Mouse (Mus musculus): ENCODE results near the gene Pip4k2c. TPM values are rescaled to one million over a fixed set of nuclear protein-coding genes. Genes with fewer than 3 reads are reported as not detected.

Gene Pip4k2c
- total and polyA plus RNA-seq, 2 experiments from 2014 or later = 15.1 to 18.3 TPM

DNA sequence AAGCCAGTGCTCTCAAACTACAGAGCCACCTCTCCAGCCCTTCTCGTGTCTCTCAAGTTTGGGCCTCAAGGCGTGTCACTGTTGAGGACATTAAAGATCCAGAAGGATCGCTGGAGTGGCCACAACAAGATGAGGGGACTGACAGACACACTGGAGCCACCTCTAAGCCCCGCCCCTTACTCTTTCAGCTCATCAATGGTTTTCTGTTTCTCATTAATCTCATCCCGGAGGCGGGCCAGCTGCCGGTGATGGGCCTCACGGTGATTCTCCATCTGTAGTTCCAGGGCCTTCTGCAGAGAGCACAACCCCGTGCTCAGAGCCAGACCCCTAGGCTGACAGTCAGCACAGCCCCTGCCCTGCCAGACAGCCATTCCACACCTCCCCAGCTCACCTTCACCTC, 25.2 kb upstream of the Pip4k2c start:
- DNase-seq (ENCODE audit: low spot score) (no peak), ATAC-seq (ENCODE audit: low FRiP score) (no peak)
- no peak overlapping the region for H3K9ac ChIP-seq (replicated peaks; ENCODE audit: low read length, poor library complexity, severe bottlenecking)
- TF ChIP-seq CTCF (IDR thresholded peaks at IDR 0.05) = no peak
- peaks cover 74% of the 10 kb centered on the region for H3K36me3 ChIP-seq (ENCODE audit: insufficient read depth, low read length)
- H3K4me2 ChIP-seq (ENCODE audit: low read depth, low read length, poor library complexity, severe bottlenecking) = no peak overlapping the region
- no peak overlapping the region for H3K27ac ChIP-seq (ENCODE audit: low read depth, low read length)
- H3K4me3 ChIP-seq (ENCODE audit: low read depth, low read length) = no peak overlapping the region
- no peaks in the 10 kb centered on the region for H3K9me3 ChIP-seq (ENCODE audit: low read length)
- no peaks in the 10 kb centered on the region for H3K4me1 ChIP-seq (ENCODE audit: insufficient read depth, low read length)
- 56% methylated on average over 9 of the region's 9 CpGs for WGBS
- no peaks in the 10 kb centered on the region for H3K27me3 ChIP-seq (ENCODE audit: insufficient read depth, low read length)

- Histone ChIP-seq H3K4me3 (ENCODE audit: low read depth, low read length) (no peak overlapping the region), H3K9me3 (ENCODE audit: low read length) (no peaks in the 10 kb centered on the region), H3K36me3 (ENCODE audit: insufficient read depth, low read length) (peaks cover 74% of the 10 kb centered on the region), H3K27ac (ENCODE audit: low read depth, low read length) (no peak overlapping the region), H3K27me3 (ENCODE audit: insufficient read depth, low read length) (no peaks in the 10 kb centered on the region), H3K4me1 (ENCODE audit: insufficient read depth, low read length) (no peaks in the 10 kb centered on the region), H3K4me2 (ENCODE audit: low read depth, low read length, poor library complexity, severe bottlenecking) (no peak overlapping the region), H3K9ac (replicated peaks; ENCODE audit: low read length, poor library complexity, severe bottlenecking) (no peak overlapping the region)
- 84% methylated on average over 9 of the region's 9 CpGs for WGBS
- TF ChIP-seq CTCF (IDR thresholded peaks at IDR 0.05) = peak; percentile 52
- DNase-seq (ENCODE audit: low spot score) (peak; percentile 27), ATAC-seq (ENCODE audit: low FRiP score) (no peak)
Observed at GRCm38 (mm10) chr10:127233141-127233540, 21.8 kb upstream of the Pip4k2c start.

DNA sequence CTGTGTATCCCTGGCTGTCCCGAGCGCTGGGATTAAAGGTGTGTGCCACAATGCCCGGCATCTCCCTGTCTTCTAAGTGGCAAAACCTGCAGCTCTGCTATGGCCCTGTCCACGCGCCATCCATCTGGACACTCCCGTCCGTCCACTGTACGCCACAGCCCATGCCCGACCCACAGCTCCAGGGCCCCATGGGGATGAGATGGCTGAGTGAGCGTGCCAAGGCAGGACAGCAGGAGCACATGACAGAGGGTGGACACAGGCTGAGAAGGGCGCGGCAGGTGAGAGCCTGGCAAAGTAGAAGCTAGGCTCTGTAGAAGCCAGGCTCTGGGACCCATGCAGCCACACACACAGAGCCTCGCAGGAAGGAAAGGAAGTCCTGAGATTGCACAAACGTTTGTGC, 20.4 kb upstream of the Pip4k2c start:
- no peak for TF ChIP-seq CTCF (IDR thresholded peaks at IDR 0.05)
- 83% methylated on average over 14 of the region's 14 CpGs for WGBS

DNA sequence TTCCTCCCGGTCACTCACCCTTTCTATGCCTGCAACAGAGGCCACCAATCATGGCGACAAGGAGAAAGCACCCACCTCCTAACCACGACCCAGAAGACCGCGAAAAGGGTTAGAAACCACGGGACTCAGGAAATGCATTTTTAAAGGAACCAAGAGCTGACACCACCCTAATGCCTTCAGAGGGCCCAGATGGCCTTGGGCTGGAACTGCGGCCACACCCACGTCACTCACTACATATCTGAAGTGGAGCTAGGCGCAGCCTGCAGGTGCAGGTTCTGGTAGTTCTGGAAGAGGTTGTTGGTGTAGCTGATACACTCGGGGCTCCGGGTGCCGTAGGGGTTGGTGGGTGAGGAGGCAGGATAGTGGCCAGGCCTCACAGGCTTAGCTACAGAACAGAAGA, 19.3 kb upstream of the Pip4k2c start:
- H3K36me3 ChIP-seq (ENCODE audit: insufficient read depth, low read length) = peaks cover 66% of the 10 kb centered on the region
- WGBS = 91% methylated on average over 12 of the region's 12 CpGs
- no peak for ATAC-seq (ENCODE audit: low FRiP score)
- no peaks in the 10 kb centered on the region for H3K4me1 ChIP-seq (ENCODE audit: insufficient read depth, low read length)
- DNase-seq (ENCODE audit: low spot score) = no peak
- H3K4me2 ChIP-seq (ENCODE audit: low read depth, low read length, poor library complexity, severe bottlenecking) = no peak overlapping the region
- H3K27me3 ChIP-seq (ENCODE audit: insufficient read depth, low read length) = no peaks in the 10 kb centered on the region
- H3K9ac ChIP-seq (replicated peaks; ENCODE audit: low read length, poor library complexity, severe bottlenecking) = no peak overlapping the region
- no peak for TF ChIP-seq CTCF (IDR thresholded peaks at IDR 0.05)
- H3K4me3 ChIP-seq (ENCODE audit: low read depth, low read length) = no peak overlapping the region
- H3K27ac ChIP-seq (ENCODE audit: low read depth, low read length) = no peak overlapping the region
- H3K9me3 ChIP-seq (ENCODE audit: low read length) = no peaks in the 10 kb centered on the region

More for the DNA sequence above, 20.4 kb upstream of the Pip4k2c start:
- Histone ChIP-seq H3K9ac (replicated peaks; ENCODE audit: low read length, poor library complexity, severe bottlenecking) (no peak overlapping the region), H3K4me2 (ENCODE audit: low read depth, low read length, poor library complexity, severe bottlenecking) (no peak overlapping the region), H3K4me3 (ENCODE audit: low read depth, low read length) (no peak overlapping the region), H3K27me3 (ENCODE audit: insufficient read depth, low read length) (no peaks in the 10 kb centered on the region), H3K9me3 (ENCODE audit: low read length) (no peaks in the 10 kb centered on the region), H3K27ac (ENCODE audit: low read depth, low read length) (no peak overlapping the region), H3K4me1 (ENCODE audit: insufficient read depth, low read length) (no peaks in the 10 kb centered on the region), H3K36me3 (ENCODE audit: insufficient read depth, low read length) (peaks cover 72% of the 10 kb centered on the region)
- ATAC-seq (ENCODE audit: low FRiP score) (no peak), DNase-seq (ENCODE audit: low spot score) (no peak)

DNA sequence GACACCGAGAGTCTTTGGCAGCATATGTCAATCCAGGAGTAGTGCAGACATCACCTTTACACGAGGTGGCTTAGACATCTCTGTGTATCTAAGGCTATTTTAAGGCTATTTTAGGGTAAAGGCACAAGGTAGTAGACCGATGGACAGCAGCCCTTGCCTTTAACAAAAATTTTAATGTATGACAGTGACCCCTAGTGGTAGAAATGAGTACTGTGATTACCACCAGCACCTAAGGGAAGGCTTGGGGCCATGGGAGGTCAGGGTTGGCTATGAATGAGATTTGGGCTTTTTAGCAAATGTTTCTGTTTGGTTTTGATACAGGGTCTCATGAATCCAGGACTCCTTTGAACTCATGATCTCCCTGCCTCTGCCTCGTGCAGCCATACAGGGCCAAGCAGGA, 17.5 kb upstream of the Pip4k2c start:
- WGBS = 22% methylated on average over 4 of the region's 4 CpGs
- ATAC-seq (ENCODE audit: low FRiP score) = no peak
- Histone ChIP-seq H3K4me3 (ENCODE audit: low read depth, low read length) (no peak overlapping the region), H3K27me3 (ENCODE audit: insufficient read depth, low read length) (no peaks in the 10 kb centered on the region), H3K27ac (ENCODE audit: low read depth, low read length) (no peak overlapping the region), H3K9me3 (ENCODE audit: low read length) (no peaks in the 10 kb centered on the region), H3K36me3 (ENCODE audit: insufficient read depth, low read length) (peaks cover 64% of the 10 kb centered on the region), H3K9ac (replicated peaks; ENCODE audit: low read length, poor library complexity, severe bottlenecking) (no peak overlapping the region), H3K4me1 (ENCODE audit: insufficient read depth, low read length) (no peaks in the 10 kb centered on the region), H3K4me2 (ENCODE audit: low read depth, low read length, poor library complexity, severe bottlenecking) (no peak overlapping the region)
- peak; percentile 86 for TF ChIP-seq CTCF (IDR thresholded peaks at IDR 0.05)
- peak; percentile 81 for DNase-seq (ENCODE audit: low spot score)

DNA sequence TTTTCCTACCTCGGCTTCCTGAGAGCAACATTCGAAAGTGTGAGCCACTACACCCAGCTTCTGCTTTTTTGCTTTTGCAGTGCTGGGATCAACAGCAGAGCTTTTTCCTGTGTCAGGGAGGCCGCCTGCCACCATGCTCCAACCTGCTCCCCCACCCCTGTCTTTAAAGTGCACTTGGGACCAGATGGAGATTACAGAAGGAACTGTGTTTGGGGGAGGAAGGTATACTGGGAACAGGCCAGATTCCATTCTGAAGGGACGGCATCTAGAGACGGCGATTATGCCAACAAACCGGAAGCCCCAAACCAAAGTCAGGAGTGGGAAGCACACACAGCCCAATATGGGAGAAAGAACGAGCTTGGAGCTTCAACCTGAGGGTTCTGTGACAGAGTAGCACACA, 15.8 kb upstream of the Pip4k2c start:
- TF ChIP-seq CTCF (IDR thresholded peaks at IDR 0.05) = no peak

More for the DNA sequence above, 15.8 kb upstream of the Pip4k2c start:
- Histone ChIP-seq H3K36me3 (ENCODE audit: insufficient read depth, low read length) (peaks cover 48% of the 10 kb centered on the region), H3K4me1 (ENCODE audit: insufficient read depth, low read length) (no peaks in the 10 kb centered on the region), H3K27ac (ENCODE audit: low read depth, low read length) (no peak overlapping the region), H3K4me3 (ENCODE audit: low read depth, low read length) (no peak overlapping the region), H3K27me3 (ENCODE audit: insufficient read depth, low read length) (no peaks in the 10 kb centered on the region), H3K9ac (replicated peaks; ENCODE audit: low read length, poor library complexity, severe bottlenecking) (no peak overlapping the region), H3K4me2 (ENCODE audit: low read depth, low read length, poor library complexity, severe bottlenecking) (no peak overlapping the region), H3K9me3 (ENCODE audit: low read length) (no peaks in the 10 kb centered on the region)
- ATAC-seq (ENCODE audit: low FRiP score) (no peak), DNase-seq (ENCODE audit: low spot score) (no peak)
- 92% methylated on average over 8 of the region's 8 CpGs for WGBS
